Comparison of ENCODE assay signal across 16 mouse cellular contexts in genomic region chr11:89506595-89507245, GRCm38 (mm10).
DNase-seq lines count a peak whose midpoint lies in the region; ATAC-seq lines count a peak whose summit lies in the region.
"Had no signal": no experiment of that assay in that cellular context is flagged by ENCODE, and none has a peak within 500 bp of the region (broad histone marks: within the 10 kb centered on the region; RNA-seq: fewer than 3 reads in every experiment).

No protein-coding gene starts in this region.

- peaks cover 26% of the 10 kb centered on the region for H3K27me3 ChIP-seq in kidney, embryonic 15.5 days
- H3K27me3 ChIP-seq in forebrain, embryonic 15.5 days: peaks cover 5% of the 10 kb centered on the region; the same call in 1 of the 2 replicates
- 0 out of 2 replicates have a peak, but pooled peaks cover 6% of the 10 kb centered on the region for H3K27me3 ChIP-seq in hindbrain, embryonic 13.5 days
- no peaks in the 10 kb centered on the region for H3K27me3 ChIP-seq in midbrain, embryonic 16.5 days (ENCODE audit: control insufficient read depth, insufficient read depth, low read depth, low read length)
- H3K27me3 ChIP-seq: embryonic facial prominence, embryonic 15.5 days; heart, embryonic 12.5 days had no signal

- H3K4me1 ChIP-seq in kidney, embryonic 15.5 days: peaks cover 20% of the 10 kb centered on the region
- peaks cover 33% of the 10 kb centered on the region for H3K4me1 ChIP-seq in forebrain, embryonic 15.5 days
- peaks cover 25% of the 10 kb centered on the region for H3K4me1 ChIP-seq in hindbrain, embryonic 13.5 days (replicated peaks)
- H3K4me1 ChIP-seq in midbrain, embryonic 16.5 days (ENCODE audit: control insufficient read depth, insufficient read depth, low read length): peaks cover 8% of the 10 kb centered on the region; the same call in 1 of the 2 replicates
- H3K4me1 ChIP-seq: embryonic facial prominence, embryonic 15.5 days had no signal

- 25% methylated on average over 11 of the region's 11 CpGs for WGBS in kidney, embryonic 15.5 days
- WGBS in forebrain, embryonic 15.5 days: 21% methylated on average over 11 of the region's 11 CpGs
- WGBS in hindbrain, embryonic 13.5 days: 41% methylated on average over 11 of the region's 11 CpGs
- 63% methylated on average over 11 of the region's 11 CpGs for WGBS in midbrain, embryonic 16.5 days

- H3K9me3 ChIP-seq in kidney, embryonic 15.5 days (replicated peaks): no peaks in the 10 kb centered on the region
- no peaks in the 10 kb centered on the region for H3K9me3 ChIP-seq in forebrain, embryonic 15.5 days
- no peaks in the 10 kb centered on the region for H3K9me3 ChIP-seq in hindbrain, embryonic 13.5 days
- no peaks in the 10 kb centered on the region for H3K9me3 ChIP-seq in midbrain, embryonic 16.5 days (replicated peaks; ENCODE audit: control insufficient read depth, low read length, poor library complexity, severe bottlenecking)
- H3K9me3 ChIP-seq: embryonic facial prominence, embryonic 15.5 days; heart, embryonic 12.5 days had no signal

- H3K4me2 ChIP-seq in kidney, embryonic 15.5 days: no peak overlapping the region; the same call in 1 of the 2 replicates
- no peak overlapping the region for H3K4me2 ChIP-seq in forebrain, embryonic 15.5 days (replicated peaks)
- H3K4me2 ChIP-seq in hindbrain, embryonic 13.5 days: no peak overlapping the region
- no peak overlapping the region for H3K4me2 ChIP-seq in midbrain, embryonic 16.5 days (ENCODE audit: low read length)
- H3K4me2 ChIP-seq: embryonic facial prominence, embryonic 15.5 days; heart, embryonic 12.5 days had no signal

- ATAC-seq in kidney, embryonic 15.5 days (replicated peaks; ENCODE audit: low FRiP score): 0 out of 2 replicates have a peak, but pooled peaks have one; percentile 44
- peak; percentile 41; the same call in 1 of the 2 replicates for ATAC-seq in forebrain, embryonic 15.5 days (replicated peaks)
- peak; percentile 69; the same call in 1 of the 2 replicates for ATAC-seq in hindbrain, embryonic 13.5 days (ENCODE audit: low FRiP score)
- ATAC-seq in midbrain, embryonic 16.5 days: 0 out of 2 replicates have a peak, but pooled peaks have one; percentile 42
- ATAC-seq: activated CD4-positive, CD25-positive, alpha-beta regulatory T cell, adult 4 months had no signal

- H3K9ac ChIP-seq in kidney, embryonic 15.5 days: no peak overlapping the region
- no peak overlapping the region for H3K9ac ChIP-seq in forebrain, embryonic 15.5 days (replicated peaks)
- no peak overlapping the region for H3K9ac ChIP-seq in hindbrain, embryonic 13.5 days
- no peak overlapping the region for H3K9ac ChIP-seq in midbrain, embryonic 16.5 days (ENCODE audit: low read depth, low read length)
- H3K9ac ChIP-seq: embryonic facial prominence, embryonic 15.5 days; heart, embryonic 12.5 days; liver, embryonic 14.5 days had no signal

- no peaks in the 10 kb centered on the region for H3K36me3 ChIP-seq in kidney, embryonic 15.5 days
- H3K36me3 ChIP-seq in forebrain, embryonic 15.5 days: no peaks in the 10 kb centered on the region
- H3K36me3 ChIP-seq in hindbrain, embryonic 13.5 days: no peaks in the 10 kb centered on the region
- no peaks in the 10 kb centered on the region for H3K36me3 ChIP-seq in midbrain, embryonic 16.5 days (ENCODE audit: control insufficient read depth, insufficient read depth, low read length)
- H3K36me3 ChIP-seq: embryonic facial prominence, embryonic 15.5 days; heart, embryonic 12.5 days had no signal

- no peak overlapping the region; the same call in 1 of the 2 replicates for H3K27ac ChIP-seq in kidney, embryonic 15.5 days
- H3K27ac ChIP-seq in forebrain, embryonic 15.5 days (replicated peaks): no peak overlapping the region
- H3K27ac ChIP-seq in hindbrain, embryonic 13.5 days: peak overlapping the region; percentile 49; the same call in 1 of the 2 replicates
- H3K27ac ChIP-seq in midbrain, embryonic 16.5 days (ENCODE audit: low read length): no peak overlapping the region
- H3K27ac ChIP-seq: embryonic facial prominence, embryonic 15.5 days; layer of hippocampus, adult 2 months; liver, embryonic 14.5 days had no signal

- no peak overlapping the region for H3K4me3 ChIP-seq in kidney, embryonic 15.5 days (replicated peaks)
- no peak overlapping the region for H3K4me3 ChIP-seq in forebrain, embryonic 15.5 days
- no peak overlapping the region for H3K4me3 ChIP-seq in hindbrain, embryonic 13.5 days
- H3K4me3 ChIP-seq in midbrain, embryonic 16.5 days (ENCODE audit: low read depth, low read length): no peak overlapping the region
- H3K4me3 ChIP-seq: embryonic facial prominence, embryonic 15.5 days; heart, embryonic 12.5 days; layer of hippocampus, adult 2 months had no signal

- no peak for DNase-seq in kidney, postnatal 25 days
- no peak for DNase-seq in right cerebral cortex, postnatal 36 days (ENCODE audit: low spot score in 2 of 2)
- DNase-seq in cerebellum, adult 11 months: no peak
- DNase-seq: cerebellum, adult 18-20 months; gastrocnemius, postnatal 36 days; right cerebral cortex, postnatal 14 days; thymus, adult 2 months had no signal
